Mouse (Mus musculus) intestine, embryonic 14.5 days (tissue): ENCODE measurements around the gene Hnrnpl. TPM values are rescaled to one million over a fixed set of nuclear protein-coding genes. Genes with fewer than 3 reads are reported as not detected.

Source experiments
- ATAC-seq: fragments of 200-750 bp; cut with Nextera tagmentation; replicated peaks from 2 replicates; pipeline ENCODE4 v1.8.0; 2017; ENCODE audit warnings: low read depth, moderate number of reproducible peaks, moderate TSS enrichment, moderate library complexity; ENCODE audit not compliant: low FRiP score, low TSS enrichment
- DNase-seq: peaks from one replicate; pipeline ENCODE4 v3.0.0-alpha.2; 2018; ENCODE audit warnings: low spot score
- H3K27ac ChIP-seq: fragments of 300-500 bp; sonication (generic); 2 replicates; pipeline ENCODE4 v1.5.1; 2014; ENCODE audit warnings: low read depth, mild to moderate bottlenecking, control low read depth
- H3K27me3 ChIP-seq: fragments of 300-500 bp; sonication (generic); replicated peaks from 2 replicates; pipeline ENCODE4 v1.6.1; 2014; ENCODE audit warnings: low read length, control low read depth; ENCODE audit not compliant: control insufficient read depth, insufficient read depth
- H3K36me3 ChIP-seq: fragments of 300-500 bp; sonication (generic); 2 replicates; pipeline ENCODE4 v1.6.1; 2014; ENCODE audit warnings: low read length, control low read depth; ENCODE audit not compliant: control insufficient read depth, insufficient read depth
- H3K4me1 ChIP-seq: fragments of 300-500 bp; sonication (generic); replicated peaks from 2 replicates; pipeline ENCODE4 v1.6.1; 2014; ENCODE audit warnings: low read length, control low read depth, mixed read lengths; ENCODE audit not compliant: control insufficient read depth, insufficient read depth
- H3K4me2 ChIP-seq: fragments of 300-500 bp; sonication (generic); 2 replicates; pipeline ENCODE4 v1.6.1; 2014; ENCODE audit warnings: low read length
- H3K4me3 ChIP-seq: fragments of 300-500 bp; sonication (generic); 2 replicates; pipeline ENCODE4 v1.5.1; 2014; ENCODE audit warnings: low read depth, low read length, control low read depth, mixed read lengths
- H3K9ac ChIP-seq: fragments of 300-500 bp; sonication (generic); 2 replicates; pipeline ENCODE4 v1.6.1; 2014; ENCODE audit warnings: mild to moderate bottlenecking, low read length
- H3K9me3 ChIP-seq: fragments of 300-500 bp; sonication (generic); 2 replicates; pipeline ENCODE4 v1.6.1; 2016; ENCODE audit warnings: low read length, control low read depth; ENCODE audit not compliant: control insufficient read depth
- WGBS: fragments of 180-500 bp; shearing (Covaris S2); extraction: QIAGEN DNeasy Blood & Tissue Kit; methylation state at CpG from one replicate; pipeline ENCODE4 v1.1.7; 2014; 5-methylcytosine and 5-hydroxymethylcytosine counted together
- polyA plus RNA-seq: library from polyadenylated mRNA; unstranded; fragments of >200 nt; fragmentation: Nextera tagmentation; extraction: Ambion mirVana; gene quantifications from 2 replicates; pipeline ENCODE4 v1.2.1, GENCODE M21; 2014

Hnrnpl gene
- polyA plus RNA-seq, 1 experiment from 2014 or later: 232 TPM

- ATAC-seq (no peak), DNase-seq (no peak)
- H3K4me1 ChIP-seq: peaks cover 11% of the 10 kb centered on the region
These were observed 11.2 kb downstream of the Hnrnpl start for GRCm38 (mm10) chr7:28819571-28819970.

DNA sequence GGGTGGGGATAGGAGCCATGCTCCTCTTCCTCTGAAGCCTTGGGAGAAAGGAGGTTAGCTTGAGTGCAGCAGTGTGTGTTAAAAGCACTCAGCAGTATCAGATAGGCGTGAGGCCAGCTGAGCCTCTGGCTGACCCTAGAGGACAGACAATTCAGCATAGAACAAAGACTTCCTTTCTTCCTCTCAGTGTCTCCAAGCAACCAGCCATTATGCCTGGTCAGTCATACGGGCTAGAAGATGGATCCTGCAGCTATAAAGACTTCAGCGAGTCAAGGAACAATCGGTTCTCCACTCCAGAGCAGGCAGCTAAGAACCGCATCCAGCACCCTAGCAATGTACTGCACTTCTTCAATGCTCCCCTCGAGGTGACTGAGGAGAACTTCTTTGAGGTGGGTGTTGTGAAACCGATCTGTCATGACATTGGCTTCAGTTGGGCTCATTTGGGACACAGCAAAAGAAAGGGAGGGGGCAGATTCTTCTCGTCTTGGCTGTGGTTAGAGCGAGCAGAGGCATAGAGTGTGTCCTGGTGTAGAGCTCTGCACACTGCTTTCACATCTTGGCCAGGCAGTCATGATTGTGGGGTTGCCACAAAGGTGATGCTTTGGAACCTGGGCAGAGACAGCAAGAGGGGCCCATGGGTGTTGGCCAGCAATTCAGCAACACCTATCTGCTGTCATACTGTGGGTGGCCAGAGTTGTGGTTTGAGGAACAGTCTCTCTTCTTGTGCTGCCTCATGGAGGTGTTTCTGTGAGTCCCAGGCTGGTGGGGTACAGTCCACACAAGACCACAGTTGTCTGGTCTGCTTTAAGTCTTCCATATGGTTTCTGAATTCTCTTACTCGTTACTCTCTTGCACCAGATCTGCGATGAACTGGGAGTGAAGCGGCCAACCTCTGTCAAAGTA, 12.3 kb downstream of the Hnrnpl start:
- H3K27ac ChIP-seq: no peak overlapping the region
- no peak overlapping the region for H3K9ac ChIP-seq
- H3K36me3 ChIP-seq: peaks cover 68% of the 10 kb centered on the region
- H3K9me3 ChIP-seq: no peaks in the 10 kb centered on the region
- no peak overlapping the region for H3K4me2 ChIP-seq
- no peak overlapping the region for H3K4me3 ChIP-seq
- DNase-seq (no peak), ATAC-seq (no peak)
- no peaks in the 10 kb centered on the region for H3K27me3 ChIP-seq
- H3K4me1 ChIP-seq: peaks cover 12% of the 10 kb centered on the region
- 78% methylated on average over 12 of the region's 12 CpGs for WGBS

More at GRCm38 (mm10) chr7:28819571-28819970, 11.2 kb downstream of the Hnrnpl start:
- no peak overlapping the region for H3K9ac ChIP-seq
- H3K4me2 ChIP-seq: no peak overlapping the region
- H3K36me3 ChIP-seq: peaks cover 79% of the 10 kb centered on the region
- H3K27ac ChIP-seq: no peak overlapping the region
- 87% methylated on average over 4 of the region's 4 CpGs for WGBS
- no peaks in the 10 kb centered on the region for H3K27me3 ChIP-seq
- H3K9me3 ChIP-seq: no peaks in the 10 kb centered on the region
- H3K4me3 ChIP-seq: no peak overlapping the region

- Histone ChIP-seq H3K27ac (no peak overlapping the region), H3K4me2 (no peak overlapping the region), H3K36me3 (peaks cover 61% of the 10 kb centered on the region), H3K4me1 (peaks cover 14% of the 10 kb centered on the region), H3K27me3 (no peaks in the 10 kb centered on the region), H3K9ac (no peak overlapping the region), H3K9me3 (no peaks in the 10 kb centered on the region), H3K4me3 (no peak overlapping the region)
- WGBS: 71% methylated on average over 10 of the region's 10 CpGs
- DNase-seq: no peak
- no peak for ATAC-seq
These were observed 13.0 kb downstream of the Hnrnpl start for GRCm38 (mm10) chr7:28821261-28821831.

DNA sequence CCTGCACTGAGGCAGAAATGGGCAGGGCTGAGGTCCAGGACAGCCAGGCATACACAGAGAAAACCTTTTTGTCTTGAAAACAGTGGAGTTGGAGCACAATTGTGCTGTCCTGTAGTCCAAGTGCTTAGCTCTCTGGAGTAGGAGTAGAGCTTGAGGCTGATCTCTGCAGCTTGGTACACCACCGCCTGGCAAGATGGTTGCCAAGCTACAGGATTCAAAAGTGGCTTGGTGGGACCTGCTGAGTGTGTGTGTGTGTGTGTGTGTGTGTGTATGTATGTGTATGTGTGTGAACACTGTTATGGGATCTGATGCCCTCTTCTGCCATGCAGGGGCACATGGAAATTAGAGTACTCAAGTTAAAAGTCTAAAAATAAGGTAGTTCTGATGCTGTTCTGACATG, 14.2 kb downstream of the Hnrnpl start:
- ATAC-seq: no peak
- no peaks in the 10 kb centered on the region for H3K27me3 ChIP-seq
- DNase-seq: no peak
- H3K4me1 ChIP-seq: peaks cover 16% of the 10 kb centered on the region
- H3K4me3 ChIP-seq: no peak overlapping the region
- peaks cover 49% of the 10 kb centered on the region for H3K36me3 ChIP-seq
- H3K9ac ChIP-seq: no peak overlapping the region
- H3K9me3 ChIP-seq: no peaks in the 10 kb centered on the region
- no peak overlapping the region for H3K4me2 ChIP-seq
- no peak overlapping the region for H3K27ac ChIP-seq
- 71% methylated on average over 1 of the region's 1 CpGs for WGBS

DNA sequence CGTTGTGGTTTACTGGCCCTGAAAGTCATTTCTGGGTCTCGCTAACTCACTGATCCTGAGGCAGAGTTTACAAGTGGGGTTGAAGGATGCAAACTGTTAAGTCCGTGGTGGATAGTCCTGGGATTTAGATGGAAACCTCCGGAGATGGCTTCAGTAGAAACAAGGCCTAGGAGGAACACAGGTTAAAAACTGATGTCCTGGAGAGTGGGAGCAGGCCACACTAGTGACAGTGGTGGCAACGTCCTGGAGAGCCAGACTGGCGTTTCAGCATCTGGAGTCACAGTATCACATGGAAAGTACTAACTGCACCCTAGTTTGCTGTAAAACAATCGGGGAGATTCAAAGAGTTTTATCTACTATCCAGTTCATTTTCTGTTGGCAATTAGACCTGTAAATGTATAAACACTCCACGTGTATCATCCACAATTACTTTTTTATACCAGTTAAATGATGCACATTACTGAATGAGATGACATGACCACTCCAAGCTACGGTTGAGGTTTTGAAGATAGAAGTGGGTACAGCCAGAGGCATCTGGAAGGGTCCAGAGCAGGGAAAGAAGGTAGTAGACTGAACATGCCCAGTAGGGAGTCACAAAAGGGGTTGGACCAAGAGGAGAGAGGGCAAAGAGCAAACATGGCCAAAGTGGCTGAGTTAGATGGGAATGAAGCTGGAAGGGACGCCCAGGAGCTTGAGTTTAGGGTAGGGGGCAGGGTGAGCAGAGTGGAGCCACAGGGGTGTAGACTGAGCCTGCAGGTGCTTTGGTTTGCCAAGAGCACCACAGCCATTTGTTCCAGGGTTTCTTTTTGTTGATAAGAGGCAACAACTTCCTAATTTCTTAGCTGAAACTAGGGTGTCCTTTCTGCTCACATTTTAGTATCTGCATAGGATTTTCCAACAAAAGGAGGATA, 14.9 kb downstream of the Hnrnpl start:
- Histone ChIP-seq H3K4me1 (peaks cover 18% of the 10 kb centered on the region), H3K4me3 (no peak overlapping the region), H3K27me3 (no peaks in the 10 kb centered on the region), H3K9ac (no peak overlapping the region), H3K36me3 (peaks cover 42% of the 10 kb centered on the region), H3K4me2 (no peak overlapping the region), H3K27ac (peak overlapping the region; percentile 83; the same call in 1 of the 2 replicates), H3K9me3 (no peaks in the 10 kb centered on the region)
- WGBS: 51% methylated on average over 10 of the region's 10 CpGs
- DNase-seq (no peak), ATAC-seq (no peak)

DNA sequence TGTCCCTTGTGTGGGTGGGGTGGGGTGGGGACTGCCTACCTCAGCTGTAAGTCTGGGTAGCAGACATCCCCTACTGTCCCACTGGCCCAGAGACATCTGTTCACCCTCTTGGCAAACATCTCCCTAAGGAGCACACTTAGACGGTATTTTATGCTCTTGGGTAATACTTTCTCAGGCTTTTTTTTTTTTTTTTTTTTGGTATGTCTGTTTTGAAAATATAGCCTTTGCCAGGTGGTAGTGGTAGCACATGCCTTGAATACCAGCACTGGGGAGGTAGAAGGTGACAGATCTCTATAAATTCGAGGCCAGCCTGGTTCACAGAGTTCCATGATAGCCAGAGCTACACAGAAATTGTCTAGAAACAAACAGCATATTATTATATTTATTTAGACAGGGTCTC, 15.6 kb downstream of the Hnrnpl start:
- no peak for DNase-seq
- H3K4me1 ChIP-seq: peaks cover 18% of the 10 kb centered on the region
- H3K36me3 ChIP-seq: peaks cover 36% of the 10 kb centered on the region
- H3K9me3 ChIP-seq: no peaks in the 10 kb centered on the region
- 58% methylated on average over 2 of the region's 2 CpGs for WGBS
- H3K9ac ChIP-seq: no peak overlapping the region
- no peak overlapping the region for H3K4me3 ChIP-seq
- no peak for ATAC-seq
- peak overlapping the region; percentile 83 for H3K27ac ChIP-seq
- no peak overlapping the region for H3K4me2 ChIP-seq
- no peaks in the 10 kb centered on the region for H3K27me3 ChIP-seq

GRCm38 (mm10) chr7:28824941-28825685, 16.8 kb downstream of the Hnrnpl start, which contains the start of gene Ech1:
Gene Ech1, plus strand, starts transcription at chr7:28825217.
- ATAC-seq: peak; percentile 72
- peaks cover 31% of the 10 kb centered on the region for H3K36me3 ChIP-seq
- H3K27ac ChIP-seq: peak within 1 kb of the TSS; percentile 83
- H3K9me3 ChIP-seq: no peaks in the 10 kb centered on the region
- peak within 1 kb of the TSS; percentile 71 for H3K4me2 ChIP-seq
- no peaks in the 10 kb centered on the region for H3K27me3 ChIP-seq
- H3K4me1 ChIP-seq: peaks cover 14% of the 10 kb centered on the region; the same call in 1 of the 2 replicates
- WGBS: 2% methylated on average over 33 of the region's 33 CpGs
- peak within 1 kb of the TSS; percentile 74 for H3K9ac ChIP-seq
- H3K4me3 ChIP-seq: peak within 1 kb of the TSS; percentile 57
- peak; percentile 92 for DNase-seq
